Mouse (Mus musculus) heart, embryonic 11.5 days (tissue): ENCODE measurements around the gene Gm13539. TPM values are rescaled to one million over a fixed set of nuclear protein-coding genes. Genes with fewer than 3 reads are reported as not detected.
"Not testable (repeated sequence)": the region's sequence is repeated elsewhere in the genome, so short reads cannot be mapped to it uniquely, and the experiment has no call there.

Experiments used
- ATAC-seq: fragments of 200-750 bp; cut with Nextera tagmentation; replicated peaks from 2 replicates; pipeline ENCODE4 v1.8.0; 2017; ENCODE audit warnings: moderate library complexity; ENCODE audit not compliant: insufficient number of reproducible peaks, low FRiP score, low TSS enrichment
- H3K27ac ChIP-seq: fragments of 300-500 bp; sonication (generic); 2 replicates; pipeline ENCODE4 v1.5.1; 2014; ENCODE audit warnings: mild to moderate bottlenecking, low read depth, low read length
- H3K27me3 ChIP-seq: fragments of 300-500 bp; sonication (generic); 2 replicates; pipeline ENCODE4 v1.6.1; 2014; ENCODE audit warnings: mild to moderate bottlenecking, low read length, mixed read lengths; ENCODE audit not compliant: control insufficient read depth, insufficient read depth
- H3K36me3 ChIP-seq: fragments of 300-500 bp; sonication (generic); 2 replicates; pipeline ENCODE4 v1.6.1; 2014; ENCODE audit warnings: mild to moderate bottlenecking, low read length, moderate library complexity, mixed read lengths; ENCODE audit not compliant: control insufficient read depth, insufficient read depth
- H3K4me1 ChIP-seq: fragments of 300-500 bp; sonication (generic); 2 replicates; pipeline ENCODE4 v1.6.1; 2014; ENCODE audit warnings: low read length; ENCODE audit not compliant: control insufficient read depth, insufficient read depth
- H3K4me2 ChIP-seq: fragments of 300-500 bp; sonication (generic); 2 replicates; pipeline ENCODE4 v1.6.1; 2014; ENCODE audit warnings: mild to moderate bottlenecking, moderate library complexity
- H3K4me3 ChIP-seq: fragments of 300-500 bp; sonication (generic); 2 replicates; pipeline ENCODE4 v1.5.1; 2014; ENCODE audit warnings: low read depth, low read length
- H3K9ac ChIP-seq: fragments of 300-500 bp; sonication (generic); 2 replicates; pipeline ENCODE4 v1.6.1; 2014; ENCODE audit warnings: mild to moderate bottlenecking, low read depth, low read length, moderate library complexity
- H3K9me3 ChIP-seq: fragments of 300-500 bp; sonication (generic); replicated peaks from 2 replicates; pipeline ENCODE4 v1.6.1; 2016; ENCODE audit warnings: low read length; ENCODE audit not compliant: control insufficient read depth
- WGBS: fragments of 180-500 bp; shearing (Covaris S2); extraction: QIAGEN DNeasy Blood & Tissue Kit; methylation state at CpG from one replicate; pipeline ENCODE4 v1.1.7; 2014; ENCODE audit not compliant: insufficient replicate concordance; 5-methylcytosine and 5-hydroxymethylcytosine counted together
- polyA plus RNA-seq: library from polyadenylated mRNA; unstranded; fragments of >200 nt; fragmentation: Nextera tagmentation; extraction: Ambion mirVana; gene quantifications from 2 replicates; pipeline ENCODE4 v1.2.1, GENCODE M21; 2014

Gene Gm13539
- not detected in 2 replicates for polyA plus RNA-seq

DNA sequence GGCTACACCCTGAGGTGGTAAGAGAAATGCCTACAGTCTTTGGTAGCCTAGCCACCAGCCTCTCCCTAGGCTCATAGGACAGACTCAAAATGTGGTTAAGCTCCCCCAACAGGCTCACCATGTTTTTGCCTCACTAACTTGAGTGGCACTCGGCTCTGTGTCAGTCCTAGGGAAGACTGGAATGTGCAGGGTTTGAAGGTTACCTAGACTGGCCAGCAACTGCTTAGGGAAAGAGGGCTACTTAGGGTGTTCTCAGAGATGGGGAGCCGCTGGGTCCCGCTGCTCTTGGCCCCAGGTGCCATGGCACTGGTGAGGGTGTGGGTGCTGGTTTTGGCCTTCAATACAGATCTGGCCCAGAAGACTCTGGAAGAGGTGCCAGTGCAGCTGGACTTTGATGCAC lies at the start of gene Gm13539:
TSS of gene Gm13539 (plus strand) at position 301 of the 400 bp plus-strand sequence.
- WGBS, result 80% methylated on average over 3 of the region's 3 CpGs
- Histone ChIP-seq H3K36me3 (no peaks in the 10 kb centered on the region), H3K27ac (no peak within 1 kb of the TSS), H3K4me2 (no peak within 1 kb of the TSS), H3K27me3 (0 out of 2 replicates have a peak, but pooled peaks cover 2% of the 10 kb centered on the region), H3K4me3 (no peak within 1 kb of the TSS), H3K9me3 (no peaks in the 10 kb centered on the region), H3K4me1 (no peaks in the 10 kb centered on the region), H3K9ac (no peak within 1 kb of the TSS)
- ATAC-seq, result no peak

DNA sequence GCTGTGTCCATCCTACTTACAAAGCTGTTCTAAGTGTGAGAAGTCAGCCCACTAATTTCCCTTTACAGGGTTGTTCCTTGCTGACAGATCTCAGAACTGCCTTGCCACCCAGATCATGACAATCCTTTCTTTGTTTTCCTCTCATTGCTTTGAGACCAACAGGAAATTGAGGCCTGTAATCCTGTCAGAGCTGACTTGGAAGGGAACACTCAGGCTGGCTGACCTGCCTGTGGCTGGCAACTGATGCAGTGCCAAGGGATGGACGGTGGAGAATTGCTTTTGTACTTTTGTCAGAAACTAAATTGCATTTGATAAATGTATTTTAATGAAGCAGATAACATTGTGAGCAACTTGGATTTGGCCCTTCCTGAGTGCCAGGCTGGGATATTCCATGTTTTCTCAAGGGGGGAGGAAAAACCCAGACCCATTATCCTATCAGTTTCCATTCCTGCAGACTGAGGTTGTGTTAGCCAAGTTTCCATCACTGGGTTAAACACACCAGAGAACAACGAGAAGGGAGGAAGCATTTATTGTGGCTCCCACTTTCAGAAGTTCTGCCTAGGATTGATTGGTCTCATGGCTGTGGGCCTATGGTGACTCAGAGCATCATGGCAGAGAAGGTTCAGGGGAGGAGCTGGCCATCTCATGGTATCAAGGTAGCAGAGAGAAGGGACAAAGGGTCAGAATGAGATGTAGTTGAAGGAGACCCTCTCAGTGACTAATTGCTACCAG lies 48.7 kb upstream of the Gm13539 start:
- no peak overlapping the region for H3K27ac ChIP-seq
- H3K36me3 ChIP-seq, result no peaks in the 10 kb centered on the region
- H3K4me3 ChIP-seq, result no peak overlapping the region
- no peaks in the 10 kb centered on the region for H3K27me3 ChIP-seq
- H3K4me2 ChIP-seq, result no peak overlapping the region
- WGBS, result 41% methylated on average over 2 of the region's 2 CpGs
- no peak for ATAC-seq
- H3K4me1 ChIP-seq, result no peaks in the 10 kb centered on the region
- H3K9me3 ChIP-seq, result 0 out of 2 replicates have a peak, but pooled peaks cover 3% of the 10 kb centered on the region
- H3K9ac ChIP-seq, result no peak overlapping the region

GRCm38 (mm10) chr2:25736709-25737108 lies 45.3 kb upstream of the Gm13539 start, which contains the start of gene Obp2b:
TSS of gene Obp2b (plus strand) at chr2:25737009.
- not testable (repeated sequence) for H3K36me3 ChIP-seq, H3K9ac ChIP-seq, H3K27me3 ChIP-seq, ATAC-seq, H3K4me1 ChIP-seq, H3K4me2 ChIP-seq, H3K9me3 ChIP-seq, H3K27ac ChIP-seq, H3K4me3 ChIP-seq
- WGBS, result 80% methylated on average over 3 of the region's 3 CpGs

DNA sequence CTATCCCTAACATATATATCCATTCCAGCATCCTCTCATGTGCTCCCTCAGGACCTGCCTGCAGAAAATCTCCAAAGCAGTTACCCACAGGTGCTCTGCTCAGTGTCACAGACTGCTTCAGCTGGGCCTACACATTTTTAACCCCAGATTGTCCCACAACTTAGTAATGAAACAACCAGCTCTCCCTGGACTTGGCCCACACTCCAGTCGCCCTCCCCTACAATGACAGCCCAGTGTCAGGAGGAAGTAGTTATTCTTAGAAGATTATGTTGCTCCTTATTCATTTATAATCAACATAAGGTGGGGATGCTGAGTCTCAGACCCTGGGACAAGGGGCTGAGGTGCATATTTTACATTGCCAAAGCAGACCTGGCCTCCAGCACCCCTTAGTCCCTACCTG lies 40.4 kb upstream of the Gm13539 start:
- WGBS, result 65% methylated on average over 1 of the region's 1 CpGs
- Histone ChIP-seq H3K9ac (no peak overlapping the region), H3K27me3 (no peaks in the 10 kb centered on the region), H3K27ac (no peak overlapping the region), H3K9me3 (no peaks in the 10 kb centered on the region), H3K4me2 (no peak overlapping the region), H3K4me1 (no peaks in the 10 kb centered on the region), H3K36me3 (no peaks in the 10 kb centered on the region), H3K4me3 (no peak overlapping the region)
- ATAC-seq, result no peak

GRCm38 (mm10) chr2:25754201-25754600 lies 27.9 kb upstream of the Gm13539 start:
- no peaks in the 10 kb centered on the region for H3K36me3 ChIP-seq
- no peaks in the 10 kb centered on the region for H3K4me1 ChIP-seq
- 85% methylated on average over 1 of the region's 1 CpGs for WGBS
- no peaks in the 10 kb centered on the region for H3K9me3 ChIP-seq
- H3K27me3 ChIP-seq, result no peaks in the 10 kb centered on the region
- no peak overlapping the region for H3K9ac ChIP-seq
- no peak overlapping the region for H3K4me3 ChIP-seq
- no peak overlapping the region for H3K27ac ChIP-seq
- no peak for ATAC-seq
- H3K4me2 ChIP-seq, result no peak overlapping the region

DNA sequence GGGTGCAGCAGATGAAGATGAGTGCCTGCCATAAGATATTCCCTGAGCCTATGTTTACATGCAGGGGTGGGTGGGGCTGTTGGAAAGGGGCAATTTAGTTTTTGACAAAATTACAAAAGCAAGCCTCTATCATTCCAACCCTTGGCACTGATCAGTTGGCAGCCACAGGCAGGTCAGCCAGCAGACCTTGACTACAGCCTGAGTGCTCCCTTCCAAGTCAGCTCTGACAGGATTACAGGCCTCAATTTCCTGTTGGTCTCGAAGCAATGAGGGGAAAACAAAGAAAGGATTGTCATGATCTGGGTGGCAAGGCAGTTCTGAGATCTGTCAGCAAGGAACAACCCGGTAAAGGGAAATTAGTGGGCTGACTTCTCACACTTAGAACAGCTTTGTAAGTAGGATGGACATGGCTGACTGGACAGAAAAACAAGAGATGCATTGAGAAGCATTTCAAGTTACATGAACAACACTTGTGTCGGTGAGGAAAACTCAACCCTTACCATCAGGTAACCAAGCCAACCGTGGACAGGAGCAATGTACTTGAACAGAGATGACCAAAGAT lies 23.9 kb upstream of the Gm13539 start:
- H3K4me2 ChIP-seq, result no peak overlapping the region
- H3K4me3 ChIP-seq, result no peak overlapping the region
- ATAC-seq, result no peak
- no peaks in the 10 kb centered on the region for H3K9me3 ChIP-seq
- 55% methylated on average over 4 of the region's 4 CpGs for WGBS
- H3K9ac ChIP-seq, result no peak overlapping the region
- no peaks in the 10 kb centered on the region for H3K27me3 ChIP-seq
- H3K27ac ChIP-seq, result no peak overlapping the region
- H3K36me3 ChIP-seq, result no peaks in the 10 kb centered on the region
- no peaks in the 10 kb centered on the region for H3K4me1 ChIP-seq

- WGBS, result 49% methylated on average over 2 of the region's 2 CpGs
- Histone ChIP-seq H3K4me1 (no peaks in the 10 kb centered on the region), H3K9ac (no peak within 1 kb of the TSS), H3K36me3 (no peaks in the 10 kb centered on the region), H3K27me3 (no peaks in the 10 kb centered on the region), H3K27ac (no peak within 1 kb of the TSS), H3K4me3 (no peak within 1 kb of the TSS), H3K9me3 (no peaks in the 10 kb centered on the region), H3K4me2 (no peak within 1 kb of the TSS)
- no peak for ATAC-seq
Measured at GRCm38 (mm10) chr2:25765269-25765668, 16.8 kb upstream of the Gm13539 start, which contains the start of gene Lcn3. TSS of gene Lcn3 (plus strand) at chr2:25765569.

- ATAC-seq, result no peak
- Histone ChIP-seq H3K4me1 (no peaks in the 10 kb centered on the region), H3K4me2 (no peak overlapping the region), H3K4me3 (no peak overlapping the region), H3K36me3 (no peaks in the 10 kb centered on the region), H3K9me3 (no peaks in the 10 kb centered on the region), H3K27ac (no peak overlapping the region), H3K9ac (no peak overlapping the region), H3K27me3 (no peaks in the 10 kb centered on the region)
- 70% methylated on average over 4 of the region's 4 CpGs for WGBS
Measured at GRCm38 (mm10) chr2:25767764-25768163, 14.3 kb upstream of the Gm13539 start.

- no peaks in the 10 kb centered on the region for H3K9me3 ChIP-seq
Measured at GRCm38 (mm10) chr2:25773507-25773906, 8.6 kb upstream of the Gm13539 start.

More at GRCm38 (mm10) chr2:25773507-25773906, 8.6 kb upstream of the Gm13539 start:
- no peak overlapping the region for H3K4me3 ChIP-seq
- H3K36me3 ChIP-seq, result no peaks in the 10 kb centered on the region
- H3K27ac ChIP-seq, result no peak overlapping the region
- H3K9ac ChIP-seq, result no peak overlapping the region
- no peaks in the 10 kb centered on the region for H3K27me3 ChIP-seq
- ATAC-seq, result no peak
- 80% methylated on average over 2 of the region's 2 CpGs for WGBS
- no peaks in the 10 kb centered on the region for H3K4me1 ChIP-seq
- no peak overlapping the region for H3K4me2 ChIP-seq
